Mouse (Mus musculus): ENCODE results near the gene Epdr1. TPM values are rescaled to one million over a fixed set of nuclear protein-coding genes. Genes with fewer than 3 reads are reported as not detected.
"Not testable (repeated sequence)": the region's sequence is repeated elsewhere in the genome, so short reads cannot be mapped to it uniquely, and the experiment has no call there.

The Epdr1 gene
- total RNA-seq, 2 experiments from 2014 or later, result 36.4 to 37.2 TPM

DNA sequence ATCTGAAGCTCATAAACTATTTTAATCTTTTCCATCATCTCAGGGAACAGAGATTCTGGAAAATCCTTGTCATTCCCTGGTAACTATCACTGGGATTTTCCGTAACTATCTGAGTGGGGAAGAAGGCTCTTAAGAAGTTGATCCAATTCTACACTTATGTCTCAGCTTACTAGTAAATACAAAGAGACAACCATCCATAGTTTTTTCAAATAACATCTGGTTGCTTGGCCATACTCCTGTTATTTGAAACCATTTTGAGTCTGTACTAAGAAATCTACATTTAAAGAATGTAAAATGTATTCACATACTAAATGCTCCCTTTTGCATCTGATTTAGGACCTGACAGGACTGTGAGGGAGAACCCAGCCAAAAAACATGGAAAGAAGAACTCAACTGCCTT is 6.3 kb downstream of the Epdr1 start:
- no peak for DNase-seq (ENCODE audit: extremely low spot score in 1 of 2, low spot score in 2 of 2)
- intact Hi-C loops (cut with DNase I), result no loop called here

- intact Hi-C loops (cut with DNase I), result no loop called here
- no peak for DNase-seq (ENCODE audit: extremely low spot score in 1 of 2, low spot score in 2 of 2)
These were observed 6.8 kb downstream of the Epdr1 start for GRCm38 (mm10) chr13:19612963-19613362.

DNA sequence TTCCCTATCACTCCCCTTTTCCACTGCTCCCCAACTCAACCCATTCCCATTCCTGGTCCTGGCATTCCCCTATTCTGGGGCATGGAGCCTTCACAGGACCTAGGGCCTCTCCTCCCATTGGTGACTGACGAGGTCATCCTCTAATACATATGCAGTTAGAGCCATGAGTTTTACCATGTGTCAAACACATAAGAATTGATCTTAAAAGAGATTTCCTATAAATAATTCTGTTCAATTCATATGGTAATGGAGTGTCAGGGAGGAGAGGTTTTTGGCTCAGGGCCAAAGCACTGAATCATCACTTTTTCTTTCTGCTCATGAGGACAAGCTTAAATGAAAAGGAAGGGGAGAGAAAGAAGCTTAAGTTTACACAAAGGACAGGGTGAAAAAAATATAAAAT is 7.4 kb downstream of the Epdr1 start:
- intact Hi-C loops (cut with DNase I), result no loop called here
- no peak for DNase-seq (ENCODE audit: extremely low spot score in 1 of 2, low spot score in 2 of 2)

DNA sequence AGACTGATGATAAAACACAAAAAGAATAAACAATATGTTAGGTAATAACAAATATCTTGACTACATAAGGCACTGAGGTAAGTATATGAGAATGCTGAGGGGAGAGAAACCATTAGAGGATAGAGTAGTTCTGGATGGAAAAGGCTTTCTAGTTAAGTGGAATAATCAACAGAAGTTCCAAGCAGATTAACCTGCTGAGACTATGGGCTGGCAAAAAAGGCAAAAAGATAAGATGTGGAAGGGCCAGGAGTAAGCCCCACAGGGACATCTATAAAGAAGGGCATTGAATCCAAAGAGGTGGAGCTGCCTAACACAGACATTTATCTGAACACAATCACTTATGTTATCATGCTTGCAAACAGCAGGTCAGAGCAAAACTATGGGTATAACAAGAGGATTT is 11.6 kb downstream of the Epdr1 start:
- intact Hi-C loops (cut with DNase I), result no loop called here
- DNase-seq (ENCODE audit: extremely low spot score in 1 of 2, low spot score in 2 of 2), result no peak

DNA sequence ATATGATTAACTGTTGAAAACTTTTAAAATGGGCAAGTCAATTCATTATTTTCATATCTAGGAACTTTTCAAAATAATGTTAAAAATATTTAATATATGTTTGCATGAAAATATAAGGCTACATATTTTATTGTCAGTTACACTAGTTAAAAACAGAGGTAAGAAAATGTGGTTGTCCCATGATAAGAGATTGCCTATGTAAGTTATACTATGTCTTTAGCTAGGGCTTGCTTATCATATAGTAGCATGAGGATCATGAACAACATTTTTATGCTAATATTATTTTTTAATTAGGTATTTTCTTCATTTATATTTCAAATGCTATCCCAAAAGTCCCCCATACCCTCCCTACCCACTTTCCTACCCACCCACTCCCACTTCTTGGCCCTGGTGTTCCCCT is 14.8 kb downstream of the Epdr1 start:
- intact Hi-C loops (cut with DNase I), result no loop called here
- DNase-seq (ENCODE audit: extremely low spot score in 1 of 2, low spot score in 2 of 2), result no peak

DNA sequence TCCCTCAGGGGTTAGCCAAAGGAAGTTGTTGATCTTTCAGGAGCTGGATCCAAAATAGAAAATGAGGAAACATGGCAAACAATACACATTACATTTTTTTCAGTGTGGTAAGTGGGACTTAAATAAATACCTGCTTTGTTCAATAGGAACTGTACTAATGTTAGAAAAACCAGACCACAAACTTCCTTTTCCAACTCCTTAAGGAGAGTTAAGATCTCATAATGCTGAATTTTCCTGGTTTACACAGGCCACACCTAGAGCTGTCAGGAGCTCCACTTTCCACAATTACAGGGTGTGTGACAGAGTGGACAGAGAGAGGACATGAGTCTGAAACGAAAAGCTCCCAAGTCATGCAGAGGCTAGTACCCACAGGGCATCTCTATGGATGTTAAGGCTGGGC is 16.0 kb downstream of the Epdr1 start:
- no peak for DNase-seq (ENCODE audit: extremely low spot score in 1 of 2, low spot score in 2 of 2)
- intact Hi-C loops (cut with DNase I), result no loop called here

DNA sequence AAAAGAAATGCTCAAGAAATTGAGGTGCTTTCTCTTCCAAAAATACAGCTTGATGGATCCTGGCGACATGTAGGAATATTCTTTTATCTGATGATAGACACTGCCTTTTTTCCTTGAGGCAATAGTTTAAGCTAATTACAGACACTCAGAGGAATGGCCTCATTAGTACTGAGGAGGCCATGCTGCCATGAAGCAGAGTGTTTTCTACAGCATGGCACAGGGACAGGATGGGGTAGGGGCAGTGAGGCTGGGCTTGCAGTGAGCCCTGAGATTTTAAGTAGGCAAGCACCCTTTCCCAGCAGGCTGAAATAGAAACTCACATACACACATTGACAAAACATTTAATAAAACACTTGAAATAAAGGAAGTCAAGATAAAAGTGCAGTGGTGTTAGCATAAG is 17.2 kb downstream of the Epdr1 start:
- intact Hi-C loops (cut with DNase I), result no loop called here
- no peak for DNase-seq (ENCODE audit: extremely low spot score in 1 of 2, low spot score in 2 of 2)

GRCm38 (mm10) chr13:19599242-19599641 is 20.5 kb downstream of the Epdr1 start:
- intact Hi-C loops (cut with DNase I), result no loop called here
- DNase-seq (ENCODE audit: extremely low spot score in 1 of 2, low spot score in 2 of 2), result no peak

- intact Hi-C loops (cut with DNase I), result no loop called here
- no peak for DNase-seq (ENCODE audit: extremely low spot score in 1 of 2, low spot score in 2 of 2)
These were observed 24.6 kb downstream of the Epdr1 start for GRCm38 (mm10) chr13:19595141-19595540.

DNA sequence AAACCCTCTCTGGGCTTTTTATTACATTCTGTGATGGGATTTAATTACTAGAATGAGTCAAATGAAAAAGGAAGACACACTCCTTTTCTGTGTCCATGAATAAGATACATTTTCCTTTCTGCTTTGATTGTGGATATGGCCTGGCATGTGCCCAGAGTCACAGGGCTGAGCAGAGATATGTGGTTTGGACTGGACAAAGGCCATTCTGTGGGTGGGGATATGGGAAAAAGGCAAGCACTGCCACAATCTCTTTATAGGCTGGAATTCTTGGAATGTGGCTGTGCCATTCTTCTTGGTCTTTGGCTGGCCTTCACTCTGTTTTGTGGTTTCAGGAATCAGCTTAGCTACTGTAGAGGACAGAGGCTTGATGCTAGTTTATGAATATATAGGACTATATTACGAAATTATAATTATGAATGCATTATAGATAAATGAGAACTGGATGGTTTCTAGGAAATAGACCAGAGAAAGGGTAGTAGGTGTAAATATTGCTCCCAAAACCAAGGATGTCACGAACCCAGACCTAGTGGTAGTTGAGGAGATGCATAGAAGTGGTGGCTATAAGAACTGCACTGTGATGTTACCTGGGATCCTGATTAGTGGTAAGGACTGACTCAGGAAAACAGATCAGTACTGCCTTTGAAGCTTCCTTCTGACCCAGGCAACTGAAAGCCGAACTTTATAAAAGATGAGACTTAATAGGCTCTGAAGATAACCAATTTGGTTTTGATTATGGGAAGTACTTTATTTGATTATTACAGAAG is 28.5 kb downstream of the Epdr1 start:
- no peak for DNase-seq (ENCODE audit: extremely low spot score in 1 of 2, low spot score in 2 of 2)
- intact Hi-C loops (cut with DNase I), result no loop called here

- no peak for DNase-seq (ENCODE audit: extremely low spot score in 1 of 2, low spot score in 2 of 2)
- intact Hi-C loops (cut with DNase I), result no loop called here
These were observed 43.8 kb downstream of the Epdr1 start for GRCm38 (mm10) chr13:19575947-19576346.

GRCm38 (mm10) chr13:19574723-19575122 is 45.0 kb downstream of the Epdr1 start:
- DNase-seq (ENCODE audit: extremely low spot score in 1 of 2, low spot score in 2 of 2); intact Hi-C loops (cut with DNase I): not testable (repeated sequence)

DNA sequence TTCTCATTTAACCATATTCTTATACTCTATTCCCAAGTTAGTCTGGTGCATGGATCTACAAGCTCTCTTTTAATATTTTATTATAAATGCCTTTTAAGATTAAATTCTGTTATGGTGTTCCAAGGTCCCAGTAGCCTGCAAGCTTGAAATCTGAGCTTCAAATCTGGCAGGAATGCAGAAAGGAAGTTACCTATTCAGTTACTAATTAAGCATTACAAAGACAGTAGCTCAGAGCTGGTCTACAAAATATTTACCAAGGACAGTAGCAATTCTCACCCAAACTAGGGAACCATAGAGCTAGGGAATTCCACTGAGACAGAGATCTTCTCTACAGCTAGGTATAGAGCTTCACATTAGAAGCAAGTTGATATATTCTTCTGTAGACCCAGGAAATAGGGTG is 49.6 kb downstream of the Epdr1 start:
- intact Hi-C loops (cut with DNase I); DNase-seq (ENCODE audit: extremely low spot score in 1 of 2, low spot score in 2 of 2): not testable (repeated sequence)

DNA sequence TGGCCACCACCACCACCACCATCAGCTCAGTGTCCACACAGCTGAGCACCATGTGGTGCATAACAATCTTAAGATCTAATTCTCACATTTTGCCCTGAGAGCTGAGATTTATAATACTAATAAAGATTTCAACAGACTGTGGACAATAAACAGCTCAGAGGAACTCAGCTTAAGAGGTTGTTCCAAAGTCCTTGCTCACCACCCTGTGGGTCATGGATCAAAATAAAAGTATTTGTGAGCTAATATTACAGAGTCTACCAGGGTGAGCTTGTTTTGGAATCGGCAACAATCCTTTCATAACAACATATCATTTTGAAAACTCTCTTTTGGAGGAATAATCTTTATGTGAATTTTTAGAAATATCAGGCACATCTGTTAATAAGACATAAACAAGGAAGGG is 57.2 kb downstream of the Epdr1 start:
- no peak for DNase-seq (ENCODE audit: extremely low spot score in 1 of 2, low spot score in 2 of 2)
- intact Hi-C loops (cut with DNase I), result no loop called here

DNA sequence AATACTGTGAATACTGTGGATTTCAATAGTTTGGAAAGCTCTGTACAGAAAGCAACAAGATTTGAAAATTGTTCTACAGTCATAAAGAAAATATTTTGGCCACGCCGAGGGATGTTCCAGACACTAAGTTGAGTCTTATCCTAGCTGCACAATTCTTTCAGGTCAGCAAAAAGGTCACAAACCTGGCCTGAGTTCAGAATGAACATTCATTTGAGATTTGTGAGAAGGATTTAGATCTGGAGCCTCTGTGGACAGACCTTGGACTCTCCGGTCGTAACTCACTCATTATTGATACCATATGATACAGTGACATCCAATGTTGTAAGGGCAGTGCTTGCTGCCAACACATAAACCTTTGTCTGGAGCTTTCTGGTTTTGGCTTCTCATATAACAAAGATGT is 64.3 kb downstream of the Epdr1 start:
- no peak for DNase-seq (ENCODE audit: extremely low spot score in 1 of 2, low spot score in 2 of 2)
- intact Hi-C loops (cut with DNase I), result no loop called here

Other genes starting within 250 kb of the Epdr1 start
- 10 to 100 TPM; 85.7 to 94.4 TPM for gene Stard3nl, start 224.1 kb downstream of the Epdr1 start, total RNA-seq (2021)
- 1 to 10 TPM; 1.6 to 1.8 TPM for gene Sfrp4, start 3.2 kb upstream of the Epdr1 start, total RNA-seq (2021)
- not detected for gene Nme8, start 77.9 kb upstream of the Epdr1 start, total RNA-seq (2021)
- not detected for gene Gpr141, start 204.3 kb upstream of the Epdr1 start, total RNA-seq (2021)

Measured in left cerebral cortex, postnatal 10 days (tissue).